Mouse (Mus musculus): ENCODE data around the gene Gtpbp2. TPM values are rescaled to one million over a fixed set of nuclear protein-coding genes. Genes with fewer than 3 reads are reported as not detected.

The Gtpbp2 gene
- total RNA-seq, 2 experiments from 2014 or later = 22.2 to 33.2 TPM

GRCm38 (mm10) chr17:46203078-46203477 is 42.2 kb downstream of the Gtpbp2 start:
- ATAC-seq (replicated peaks; ENCODE audit: poor library complexity) = peak; percentile 8

- ATAC-seq (replicated peaks; ENCODE audit: poor library complexity) = no peak
Measured at GRCm38 (mm10) chr17:46206676-46207075, 45.8 kb downstream of the Gtpbp2 start.

GRCm38 (mm10) chr17:46210550-46210949 is 49.7 kb downstream of the Gtpbp2 start:
- ATAC-seq (replicated peaks; ENCODE audit: poor library complexity) = no peak

Other genes starting within 250 kb of the Gtpbp2 start
- gene Vegfa, start 128.7 kb upstream of the Gtpbp2 start, total RNA-seq (2015) = 32.8 and 38.3 TPM in 2 replicates
- 47.8 and 54.2 TPM in 2 replicates for gene Vegfa, start 128.7 kb upstream of the Gtpbp2 start, total RNA-seq (2017)
- 50.5 and 56.3 TPM in 2 replicates for gene Mrps18a, start 50.0 kb upstream of the Gtpbp2 start, total RNA-seq (2015)
- 55.4 and 59.2 TPM in 2 replicates for gene Mrps18a, start 50.0 kb upstream of the Gtpbp2 start, total RNA-seq (2017)
- 1.4 TPM in 1 of 2 replicates, not detected in the other for gene Rsph9, start 16.8 kb upstream of the Gtpbp2 start, total RNA-seq (2015)
- 1.4 TPM in 1 of 2 replicates, not detected in the other for gene Rsph9, start 16.8 kb upstream of the Gtpbp2 start, total RNA-seq (2017)
- gene Mad2l1bp, start 7.5 kb upstream of the Gtpbp2 start, total RNA-seq (2015) = 14.8 and 19.7 TPM in 2 replicates
- gene Mad2l1bp, start 7.5 kb upstream of the Gtpbp2 start, total RNA-seq (2017) = 4.8 and 6.5 TPM in 2 replicates
- gene Polh, start 41.6 kb downstream of the Gtpbp2 start, total RNA-seq (2015) = 11.4 and 17.7 TPM in 2 replicates
- 20.4 and 26.9 TPM in 2 replicates for gene Polh, start 41.6 kb downstream of the Gtpbp2 start, total RNA-seq (2017)
- 48.8 and 55.9 TPM in 2 replicates for gene Xpo5, start 41.8 kb downstream of the Gtpbp2 start, total RNA-seq (2015)
- 70.3 and 72.0 TPM in 2 replicates for gene Xpo5, start 41.8 kb downstream of the Gtpbp2 start, total RNA-seq (2017)
- 58.7 and 59.9 TPM in 2 replicates for gene Polr1c, start 87.0 kb downstream of the Gtpbp2 start, total RNA-seq (2015)
- 55.5 and 60.8 TPM in 2 replicates for gene Polr1c, start 87.0 kb downstream of the Gtpbp2 start, total RNA-seq (2017)
- gene Yipf3, start 87.0 kb downstream of the Gtpbp2 start, total RNA-seq (2015) = 31.0 and 35.9 TPM in 2 replicates
- gene Yipf3, start 87.0 kb downstream of the Gtpbp2 start, total RNA-seq (2017) = 28.2 and 30.8 TPM in 2 replicates
- gene Lrrc73, start 92.5 kb downstream of the Gtpbp2 start, total RNA-seq (2015) = 0.32 and 0.42 TPM in 2 replicates
- not detected in 2 replicates for gene Lrrc73, start 92.5 kb downstream of the Gtpbp2 start, total RNA-seq (2017)
- 6.4 and 7.0 TPM in 2 replicates for gene Tjap1, start 122.0 kb downstream of the Gtpbp2 start, total RNA-seq (2015)
- gene Tjap1, start 122.0 kb downstream of the Gtpbp2 start, total RNA-seq (2017) = 8.0 and 12.9 TPM in 2 replicates
- not detected in 2 replicates for gene Dlk2, start 136.4 kb downstream of the Gtpbp2 start, total RNA-seq (2015)
- not detected in 2 replicates for gene Dlk2, start 136.4 kb downstream of the Gtpbp2 start, total RNA-seq (2017)
- 0.93 and 1.2 TPM in 2 replicates for gene Abcc10, start 167.3 kb downstream of the Gtpbp2 start, total RNA-seq (2015)
- 4.1 and 4.2 TPM in 2 replicates for gene Abcc10, start 167.3 kb downstream of the Gtpbp2 start, total RNA-seq (2017)
- gene Zfp318, start 222.7 kb downstream of the Gtpbp2 start, total RNA-seq (2015) = 9.3 and 16.6 TPM in 2 replicates
- 13.1 and 15.7 TPM in 2 replicates for gene Zfp318, start 222.7 kb downstream of the Gtpbp2 start, total RNA-seq (2017)

Measured in megakaryocyte progenitor cell, adult 5-6 weeks (primary cell).